Mouse (Mus musculus): ENCODE data around the gene Spc25.

DNA sequence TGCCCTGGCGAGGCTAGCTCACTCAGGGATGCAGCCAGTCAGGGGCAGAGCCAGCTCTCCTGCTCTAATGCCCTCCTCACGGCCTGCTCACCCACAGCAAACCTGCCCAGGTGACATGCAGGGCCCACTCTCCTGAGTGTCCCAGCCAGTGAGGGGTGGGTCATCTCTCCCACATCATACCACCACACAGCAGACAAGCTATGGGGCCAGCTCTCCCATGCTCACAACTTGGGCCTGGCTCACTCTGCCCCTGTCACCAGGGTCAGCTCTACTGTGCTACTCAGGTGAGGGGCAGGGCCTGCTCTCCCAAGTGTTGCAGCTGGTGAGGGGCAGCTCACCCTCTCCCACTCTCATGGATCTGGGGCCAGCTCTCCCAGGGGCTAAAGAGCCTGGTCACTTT, 18.0 kb downstream of the Spc25 start:
- TF ChIP-seq CTCF (IDR thresholded peaks at IDR 0.05; ENCODE audit: low read depth, low read length) = no peak
- TF ChIP-seq GATA2 (IDR thresholded peaks at IDR 0.05; ENCODE audit: borderline replicate concordance, low read depth, low read length) = no peak
- TF ChIP-seq POLR2AphosphoS5 (IDR thresholded peaks at IDR 0.05; ENCODE audit: insufficient replicate concordance, low read depth, low read length) = no peak
- no peak for TF ChIP-seq TAL1 (conservative IDR thresholded peaks at IDR 0.05; ENCODE audit: low read depth, low read length)
- no peak for TF ChIP-seq GATA1 (IDR thresholded peaks at IDR 0.05; ENCODE audit: borderline replicate concordance, low read length)

All from G1E (cell line).